Mouse (Mus musculus): ENCODE measurements at regions not wholly inside any gene's neighbourhood (a gene's known extent, or its start where the extent isn't known, plus 50 kb on each side); places are given as distances from the start of the nearest gene placed in this dataset.

DNA sequence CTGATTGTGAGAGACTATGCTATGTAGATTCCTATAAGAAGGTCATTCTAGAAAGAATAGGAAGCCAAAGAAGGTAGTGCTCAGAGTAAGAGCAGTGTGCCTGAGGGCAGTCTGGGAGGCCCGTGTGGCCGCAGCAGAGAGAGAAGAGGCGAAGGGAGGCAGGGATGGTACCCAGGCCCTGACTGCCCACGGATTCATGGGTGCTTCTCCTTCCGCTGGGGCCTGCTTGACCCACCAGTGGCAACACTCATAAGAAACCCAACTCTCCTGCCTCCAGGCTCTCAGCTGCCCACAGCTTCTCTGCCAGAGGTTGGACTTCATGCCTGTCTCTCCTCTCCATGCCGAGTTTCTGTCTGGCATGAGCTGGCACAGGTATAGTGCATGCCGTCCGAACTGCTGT lies 60.6 kb upstream of the Twist2 start:
- TF ChIP-seq CTCF (IDR thresholded peaks at IDR 0.05; ENCODE audit: extremely low read depth, insufficient read depth, insufficient read length, insufficient replicate concordance) (no peak), POLR2A (IDR thresholded peaks at IDR 0.05; ENCODE audit: low read depth, low read length) (no peak)
